Mouse (Mus musculus) lung, postnatal 0 days (tissue): ENCODE data around the gene Mical3. TPM values are rescaled to one million over a fixed set of nuclear protein-coding genes. Genes with fewer than 3 reads are reported as not detected.

Source experiments
- ATAC-seq: fragments of 200-750 bp; cut with Nextera tagmentation; 2 replicates; pipeline ENCODE4 v1.8.0; 2017; ENCODE audit warnings: moderate library complexity
- DNase-seq: peaks from one replicate; pipeline ENCODE4 v3.0.0-alpha.2; 2016; ENCODE audit warnings: low spot score
- H3K27ac ChIP-seq: fragments of 300-500 bp; sonication (generic); 2 replicates; pipeline ENCODE4 v1.5.1; 2014; ENCODE audit warnings: antibody characterized with exemption, mild to moderate bottlenecking, low read length, mixed read lengths
- H3K27me3 ChIP-seq: fragments of 300-500 bp; sonication (generic); replicated peaks from 2 replicates; pipeline ENCODE4 v1.6.1; 2014; ENCODE audit warnings: low read length, mixed read lengths; ENCODE audit not compliant: insufficient read depth
- H3K36me3 ChIP-seq: fragments of 300-500 bp; sonication (generic); 2 replicates; pipeline ENCODE4 v1.6.1; 2014; ENCODE audit warnings: low read length, mixed read lengths; ENCODE audit not compliant: insufficient read depth
- H3K4me1 ChIP-seq: fragments of 300-500 bp; sonication (generic); 2 replicates; pipeline ENCODE4 v1.6.1; 2014; ENCODE audit warnings: antibody characterized with exemption, low read depth, low read length, mixed read lengths; ENCODE audit not compliant: insufficient read depth
- H3K4me2 ChIP-seq: fragments of 300-500 bp; sonication (generic); replicated peaks from 2 replicates; pipeline ENCODE4 v1.6.1; 2014; ENCODE audit warnings: low read depth, mild to moderate bottlenecking, low read length, moderate library complexity, mixed read lengths
- H3K4me3 ChIP-seq: fragments of 300-500 bp; sonication (generic); 2 replicates; pipeline ENCODE4 v1.5.1; 2014; ENCODE audit warnings: low read depth, low read length
- H3K9ac ChIP-seq: fragments of 300-500 bp; sonication (generic); replicated peaks from 2 replicates; pipeline ENCODE4 v1.6.1; 2014; ENCODE audit warnings: low read depth, mild to moderate bottlenecking
- H3K9me3 ChIP-seq: fragments of 300-500 bp; sonication (generic); 2 replicates; pipeline ENCODE4 v1.6.1; 2016; ENCODE audit warnings: low read length, mixed read lengths
- CTCF ChIP-seq: IDR thresholded peaks from 2 replicates; pipeline ENCODE4 v1.5.1; 2016; ENCODE audit warnings: antibody characterized with exemption, mild to moderate bottlenecking
- EP300 ChIP-seq: IDR thresholded peaks from 2 replicates; pipeline ENCODE4 v1.6.1; 2016; ENCODE audit warnings: antibody characterized with exemption, mild to moderate bottlenecking, control low read depth
- WGBS: fragments of 180-500 bp; shearing (Covaris S2); extraction: QIAGEN DNeasy Blood & Tissue Kit; methylation state at CpG from one replicate; pipeline ENCODE4 v1.1.7; 2014; 5-methylcytosine and 5-hydroxymethylcytosine counted together
- polyA plus RNA-seq: library from polyadenylated mRNA; unstranded; fragments of >200 nt; fragmentation: Nextera tagmentation; extraction: Ambion mirVana; gene quantifications from 2 replicates; pipeline ENCODE4 v1.2.1, GENCODE M21; 2015

The Mical3 gene
- polyA plus RNA-seq, 1 experiment from 2014 or later: 12.8 TPM

GRCm38 (mm10) chr6:120937104-120937617 lies 193.6 kb downstream of the Mical3 start:
- Histone ChIP-seq H3K36me3 (no peaks in the 10 kb centered on the region; the same call in 1 of the 2 replicates), H3K9ac (no peak overlapping the region), H3K27ac (no peak overlapping the region), H3K4me2 (no peak overlapping the region), H3K4me1 (no peaks in the 10 kb centered on the region), H3K9me3 (no peaks in the 10 kb centered on the region), H3K27me3 (no peaks in the 10 kb centered on the region), H3K4me3 (no peak overlapping the region)
- DNase-seq (no peak), ATAC-seq (no peak)
- TF ChIP-seq EP300 (no peak), CTCF (no peak)
- WGBS: 71% methylated on average over 16 of the region's 16 CpGs

GRCm38 (mm10) chr6:120934176-120934575 lies 196.6 kb downstream of the Mical3 start:
- Histone ChIP-seq H3K27ac (no peak overlapping the region), H3K27me3 (no peaks in the 10 kb centered on the region), H3K9me3 (no peaks in the 10 kb centered on the region), H3K36me3 (no peaks in the 10 kb centered on the region; the same call in none of the 2 replicates), H3K4me2 (no peak overlapping the region), H3K9ac (no peak overlapping the region), H3K4me1 (no peaks in the 10 kb centered on the region), H3K4me3 (no peak overlapping the region)
- no peak for ATAC-seq
- WGBS: 59% methylated on average over 4 of the region's 4 CpGs
- DNase-seq: no peak
- no peak for TF ChIP-seq EP300
- no peak for TF ChIP-seq CTCF

GRCm38 (mm10) chr6:120933670-120934069 lies 197.1 kb downstream of the Mical3 start:
- 84% methylated on average over 7 of the region's 7 CpGs for WGBS
- Histone ChIP-seq H3K36me3 (no peaks in the 10 kb centered on the region; the same call in none of the 2 replicates), H3K27me3 (no peaks in the 10 kb centered on the region), H3K4me2 (no peak overlapping the region), H3K4me1 (no peaks in the 10 kb centered on the region), H3K9me3 (no peaks in the 10 kb centered on the region), H3K9ac (no peak overlapping the region), H3K27ac (no peak overlapping the region), H3K4me3 (no peak overlapping the region)
- no peak for TF ChIP-seq CTCF
- ATAC-seq: no peak
- no peak for DNase-seq

GRCm38 (mm10) chr6:120932597-120932996 lies 198.2 kb downstream of the Mical3 start:
- ATAC-seq (no peak), DNase-seq (no peak)
- no peaks in the 10 kb centered on the region; the same call in none of the 2 replicates for H3K36me3 ChIP-seq
- H3K4me2 ChIP-seq: no peak overlapping the region
- TF ChIP-seq CTCF: no peak
- no peak for TF ChIP-seq EP300
- WGBS: 81% methylated on average over 12 of the region's 12 CpGs
- H3K9ac ChIP-seq: no peak overlapping the region
- H3K4me3 ChIP-seq: no peak overlapping the region
- no peaks in the 10 kb centered on the region for H3K4me1 ChIP-seq
- no peaks in the 10 kb centered on the region for H3K27me3 ChIP-seq
- no peaks in the 10 kb centered on the region for H3K9me3 ChIP-seq
- no peak overlapping the region for H3K27ac ChIP-seq

GRCm38 (mm10) chr6:120930450-120931306 lies 200.1 kb downstream of the Mical3 start:
- no peak for ATAC-seq

GRCm38 (mm10) chr6:120929421-120929820 lies 201.4 kb downstream of the Mical3 start:
- H3K4me2 ChIP-seq: no peak overlapping the region
- ATAC-seq (no peak), DNase-seq (no peak)
- no peak overlapping the region for H3K4me3 ChIP-seq
- no peaks in the 10 kb centered on the region for H3K9me3 ChIP-seq
- no peaks in the 10 kb centered on the region for H3K27me3 ChIP-seq
- 57% methylated on average over 1 of the region's 1 CpGs for WGBS
- TF ChIP-seq EP300: no peak
- no peak for TF ChIP-seq CTCF
- H3K27ac ChIP-seq: no peak overlapping the region
- H3K9ac ChIP-seq: no peak overlapping the region
- no peaks in the 10 kb centered on the region for H3K4me1 ChIP-seq
- no peaks in the 10 kb centered on the region; the same call in none of the 2 replicates for H3K36me3 ChIP-seq

More at GRCm38 (mm10) chr6:120930450-120931306, 200.1 kb downstream of the Mical3 start:
- Histone ChIP-seq H3K9me3 (no peaks in the 10 kb centered on the region), H3K36me3 (no peaks in the 10 kb centered on the region; the same call in none of the 2 replicates), H3K4me1 (no peaks in the 10 kb centered on the region), H3K4me2 (no peak overlapping the region), H3K27ac (no peak overlapping the region), H3K4me3 (no peak overlapping the region), H3K9ac (no peak overlapping the region), H3K27me3 (no peaks in the 10 kb centered on the region)
- DNase-seq: no peak
- TF ChIP-seq CTCF (no peak), EP300 (no peak)
- 75% methylated on average over 6 of the region's 6 CpGs for WGBS
